Mouse (Mus musculus) lung, postnatal 25 days (tissue): ENCODE results near the gene Rpl3l.
"Not testable (repeated sequence)": the region's sequence is repeated elsewhere in the genome, so short reads cannot be mapped to it uniquely, and the experiment has no call there.

Experiments used
- DNase-seq: peaks from one replicate; pipeline ENCODE4 v3.0.0; 2022; ENCODE audit warnings: low spot score

Gene Rpl3l

DNA sequence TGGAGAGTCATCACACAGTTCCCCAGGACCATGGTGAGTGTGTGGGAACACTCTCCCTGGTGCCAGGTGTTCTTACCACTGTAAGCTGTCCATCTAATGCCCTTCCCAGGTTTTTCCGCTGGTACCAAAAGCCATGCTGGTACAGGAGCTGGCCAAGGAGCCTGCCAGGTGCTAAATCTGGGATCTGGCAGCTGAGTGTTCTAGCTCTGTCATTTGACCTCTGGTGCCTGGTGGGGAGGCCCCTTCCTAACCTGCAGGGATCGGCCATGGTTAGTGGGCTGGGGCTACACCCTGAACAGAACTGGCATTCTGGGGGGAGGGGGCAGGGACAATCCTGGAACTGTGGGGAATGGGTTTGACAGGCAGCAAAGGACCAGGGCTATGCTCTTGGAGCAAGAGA, at the start of gene Rpl3l:
Gene Rpl3l, plus strand, starts transcription at position 203 of the 400 bp plus-strand sequence.
- DNase-seq = no peak

DNA sequence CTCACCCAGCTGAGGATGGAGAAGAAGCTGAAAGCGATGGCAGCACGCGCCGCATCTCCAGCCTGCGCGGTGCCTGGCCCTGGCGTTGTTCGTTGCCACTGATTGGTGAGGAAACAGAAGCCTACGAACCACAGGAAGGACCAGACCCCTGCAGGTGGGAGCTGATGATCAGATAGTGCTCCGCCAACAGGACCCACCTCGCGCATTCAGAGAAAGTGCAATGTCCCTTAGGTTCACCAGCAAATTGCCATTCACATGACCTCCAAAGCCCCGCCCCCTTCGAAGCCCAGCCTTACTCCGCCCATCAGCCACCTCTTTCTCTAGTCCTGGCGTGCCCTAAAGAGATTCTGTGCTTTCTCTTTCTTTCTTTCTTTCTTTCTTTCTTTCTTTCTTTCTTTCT, 41.1 kb upstream of the Rpl3l start:
- DNase-seq = peak; percentile 60

DNA sequence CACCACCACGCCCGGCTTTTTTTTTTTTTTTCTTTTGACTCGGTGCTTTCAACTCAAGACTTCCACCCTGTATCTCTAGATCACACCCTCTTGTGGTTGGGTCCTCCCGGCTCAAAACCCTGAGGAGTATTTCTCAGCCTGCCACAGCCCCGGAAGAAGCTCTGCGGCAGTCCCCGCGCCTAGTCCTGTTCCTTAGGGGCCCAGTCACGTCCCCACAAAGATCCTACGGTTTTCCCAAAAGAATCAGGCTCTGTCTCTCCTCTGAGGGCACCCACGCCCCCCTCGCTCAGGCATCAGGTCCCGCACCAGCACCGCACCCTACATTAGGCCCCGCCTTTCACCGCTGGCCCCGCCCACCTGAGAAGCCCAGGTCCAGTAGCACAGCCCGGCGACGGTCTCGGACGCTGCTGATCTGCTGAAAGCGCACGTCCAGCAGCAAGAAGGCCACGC, 40.4 kb upstream of the Rpl3l start:
- peak; percentile 56 for DNase-seq

DNA sequence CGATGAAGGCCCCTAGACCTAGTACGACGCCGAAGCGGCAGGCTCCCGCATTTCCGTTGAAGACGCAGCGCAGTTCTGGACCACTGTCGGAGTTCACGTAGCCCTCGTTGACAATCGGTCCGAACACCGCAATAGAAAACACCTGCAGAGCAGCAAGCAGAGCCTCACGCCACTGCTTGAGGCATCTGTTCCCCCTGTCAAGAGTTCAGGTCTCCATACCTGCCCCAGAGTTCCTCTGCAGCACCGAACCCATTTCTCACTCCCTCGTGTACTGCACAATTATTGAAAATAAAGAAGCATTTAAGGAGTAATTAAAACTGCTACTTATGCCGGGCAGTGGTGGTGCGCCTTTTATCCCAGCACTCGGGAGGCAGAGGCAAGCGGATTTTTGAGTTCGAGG, 40.0 kb upstream of the Rpl3l start:
- no peak for DNase-seq

DNA sequence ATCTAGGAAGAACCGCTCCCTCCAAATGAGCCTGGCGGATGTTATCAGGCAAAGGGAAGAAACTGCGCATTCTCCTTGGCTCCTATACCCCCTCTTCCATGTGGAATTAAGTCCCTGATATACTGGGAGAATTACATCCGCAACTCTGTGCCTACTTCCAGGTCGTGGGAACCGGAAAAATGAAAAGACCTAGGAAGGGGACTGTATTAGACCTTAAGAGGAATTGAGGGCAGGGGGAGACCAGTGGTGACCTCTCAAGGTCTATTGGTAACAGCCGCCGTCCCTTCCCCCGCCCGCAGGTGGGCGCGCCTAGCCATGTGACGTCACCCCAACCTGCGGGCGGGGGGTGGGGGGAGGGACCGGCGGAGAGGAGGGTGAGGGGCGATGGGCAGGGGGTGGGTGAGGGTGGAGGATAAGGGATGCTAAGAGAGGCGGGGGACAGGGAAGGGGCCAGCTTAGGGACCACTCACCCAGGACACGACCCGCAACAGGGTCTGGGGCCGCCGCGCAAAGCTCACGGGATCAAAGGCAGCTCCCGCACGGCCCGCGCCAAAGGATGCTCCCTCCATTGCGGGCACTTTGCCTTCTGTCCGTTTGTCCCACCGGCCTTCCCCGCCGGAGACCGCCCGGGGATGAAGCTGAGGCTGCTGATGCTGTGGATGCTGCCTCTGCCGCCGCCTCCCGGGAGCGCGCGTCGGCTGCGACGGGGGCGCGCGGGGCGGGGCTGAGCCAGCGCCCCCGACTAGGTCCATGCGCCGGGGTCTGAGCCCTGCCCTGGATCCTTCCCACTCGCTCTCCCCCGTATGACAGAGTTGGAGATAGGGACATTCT, 38.2 kb upstream of the Rpl3l start, which contains the start of gene Syngr3:
Gene Syngr3, minus strand, starts transcription at position 705 of the 831 bp plus-strand sequence.
- no peak for DNase-seq

DNA sequence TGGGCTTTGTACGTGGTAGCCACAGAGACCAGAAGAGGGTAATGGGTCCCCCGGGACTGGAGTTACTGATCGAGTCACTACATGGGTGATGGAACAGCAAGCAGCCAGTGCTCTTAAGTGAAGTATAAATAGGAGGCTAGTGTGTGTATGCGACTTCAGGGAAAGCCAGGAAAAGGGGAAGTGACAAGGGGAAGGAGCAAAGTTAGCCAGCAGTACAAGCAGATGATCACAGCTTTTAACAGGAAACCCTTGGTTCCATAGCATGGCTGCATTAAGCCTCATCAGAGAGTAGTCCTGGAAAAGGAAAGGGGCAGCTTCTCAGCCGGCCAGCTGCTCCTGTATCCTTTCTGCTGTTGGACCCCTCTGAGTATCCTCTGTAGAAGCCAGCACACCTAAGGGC, 35.2 kb upstream of the Rpl3l start:
- no peak for DNase-seq

DNA sequence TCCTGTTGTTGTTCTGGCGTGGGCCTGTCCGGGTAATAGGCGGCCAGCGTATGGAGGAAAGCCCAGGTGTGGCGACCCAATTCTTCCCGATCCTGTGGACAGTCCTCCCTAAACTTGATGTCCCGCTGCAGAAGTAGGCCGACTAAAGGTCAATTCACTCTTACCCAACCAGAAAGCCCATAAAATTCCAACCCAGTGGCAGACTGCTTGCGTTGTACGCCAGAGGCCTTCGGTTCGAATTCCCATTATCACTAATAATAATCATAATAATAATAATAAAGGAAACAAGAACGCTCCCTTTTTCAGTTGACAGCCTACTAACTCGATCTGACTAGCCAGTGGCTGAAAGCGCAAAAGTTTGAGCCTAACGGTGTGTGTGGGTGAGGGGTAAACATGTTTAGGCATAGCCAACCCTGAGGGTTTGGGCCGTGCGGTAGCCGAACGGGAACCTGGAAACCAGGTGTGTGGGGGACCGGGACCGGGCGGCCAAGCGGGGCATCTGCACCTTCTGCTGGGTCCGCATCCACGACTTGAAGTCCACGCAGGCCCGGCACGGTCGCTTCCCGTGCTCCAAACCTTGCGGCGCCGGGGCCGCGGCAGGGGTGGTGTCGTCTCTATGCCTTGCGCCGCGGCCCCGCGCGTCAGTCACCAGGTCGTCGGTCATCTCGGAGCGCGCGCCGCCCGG, 32.2 kb upstream of the Rpl3l start:
- no peak for DNase-seq

DNA sequence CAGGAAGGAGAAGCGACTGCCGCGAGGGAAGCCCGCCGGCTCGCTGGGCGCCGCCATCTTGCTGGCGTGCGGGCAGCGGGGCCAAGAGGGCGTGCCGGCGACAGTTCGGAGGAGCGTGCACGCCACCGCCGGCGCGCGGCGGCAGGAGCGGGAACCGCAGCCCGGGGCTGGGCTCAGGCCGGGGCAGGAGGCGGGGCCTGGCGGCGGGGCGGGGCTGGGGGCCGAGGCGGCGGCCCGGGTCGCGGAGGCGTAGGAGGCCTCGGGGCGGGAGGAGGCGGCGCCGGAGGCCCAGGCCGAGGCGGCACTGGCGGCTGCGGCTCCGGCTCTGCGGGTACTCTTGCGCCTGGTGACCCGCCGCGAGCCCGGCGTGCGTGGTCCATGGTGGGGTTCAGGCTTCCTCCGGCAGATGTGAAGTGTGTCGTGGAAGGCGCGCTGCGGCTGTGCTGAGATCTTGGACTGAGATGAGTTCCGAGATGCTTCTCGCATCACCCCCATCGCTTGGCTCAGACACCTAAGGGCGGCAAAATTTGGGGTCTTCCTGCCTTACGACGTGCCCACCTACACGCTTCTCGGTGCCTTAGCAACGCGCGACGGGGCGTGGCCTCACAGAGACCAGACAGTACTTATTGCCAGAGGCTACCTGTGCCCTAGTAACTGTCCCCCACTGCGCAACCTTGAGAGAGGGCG, 31.5 kb upstream of the Rpl3l start, which contains the start of the genes Gfer and Noxo1:
Gene Gfer, minus strand, starts transcription at position 146 of the 687 bp plus-strand sequence.
Gene Noxo1, plus strand, starts transcription at position 224 of the 687 bp plus-strand sequence.
- DNase-seq = peak; percentile 86

DNA sequence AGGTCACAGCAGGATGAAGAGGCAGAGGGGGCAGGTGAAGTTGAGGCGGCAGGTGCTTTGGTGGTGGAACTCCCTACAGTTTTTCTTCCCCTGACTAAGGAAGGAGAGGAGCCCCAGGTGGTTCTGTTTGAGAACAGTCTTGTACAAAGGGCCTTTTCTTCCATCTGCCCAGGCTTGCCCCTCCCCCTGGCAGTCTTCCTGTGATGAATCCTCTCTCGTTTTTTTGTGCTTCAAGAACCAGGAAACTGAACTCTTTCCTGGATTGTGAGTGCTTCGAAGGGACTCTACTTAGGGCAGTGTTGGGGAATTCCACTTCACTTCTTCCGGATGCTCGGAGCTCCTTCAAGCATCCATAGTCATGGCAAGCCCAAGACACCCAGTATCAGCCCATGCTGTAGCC, 29.6 kb upstream of the Rpl3l start:
- no peak for DNase-seq

DNA sequence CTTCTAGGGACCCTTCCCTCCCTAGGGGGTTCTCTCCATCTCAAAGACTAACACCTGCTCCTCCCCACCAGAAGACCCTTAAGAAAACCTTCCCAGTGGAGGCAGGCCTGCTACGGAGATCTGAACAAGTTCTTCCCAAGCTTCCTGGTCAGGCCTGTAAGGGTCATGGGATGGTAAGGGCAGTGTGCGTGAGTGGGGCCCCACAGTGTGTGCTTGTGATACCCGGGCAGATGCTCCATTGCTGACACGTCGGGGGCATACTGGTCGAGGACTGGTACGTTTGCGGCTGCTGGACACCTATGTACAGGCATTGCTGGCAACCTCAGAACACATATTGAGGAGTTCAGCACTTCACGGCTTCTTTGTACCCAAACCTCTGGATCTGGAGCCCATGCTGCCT, 28.9 kb upstream of the Rpl3l start:
- DNase-seq = no peak

DNA sequence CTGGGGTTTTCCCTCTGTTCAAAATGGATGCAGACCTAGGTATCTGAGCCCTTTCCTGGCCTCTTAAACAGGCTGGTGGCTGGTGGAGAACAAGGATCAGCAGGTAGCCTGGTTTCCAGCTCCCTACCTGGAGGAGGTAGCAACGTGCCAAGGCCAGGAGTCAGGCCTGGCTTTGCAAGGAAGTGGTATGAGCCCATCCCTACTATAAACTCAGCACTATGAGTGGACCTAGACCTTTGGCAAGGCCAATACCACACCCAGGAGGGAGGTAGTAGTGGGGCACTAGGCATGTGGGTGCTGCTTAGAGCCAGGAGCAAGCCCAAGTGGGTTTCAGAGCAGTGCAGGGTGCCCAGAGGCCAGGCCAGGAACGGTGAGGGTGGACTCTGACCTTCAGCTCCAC, 28.1 kb upstream of the Rpl3l start:
- no peak for DNase-seq

DNA sequence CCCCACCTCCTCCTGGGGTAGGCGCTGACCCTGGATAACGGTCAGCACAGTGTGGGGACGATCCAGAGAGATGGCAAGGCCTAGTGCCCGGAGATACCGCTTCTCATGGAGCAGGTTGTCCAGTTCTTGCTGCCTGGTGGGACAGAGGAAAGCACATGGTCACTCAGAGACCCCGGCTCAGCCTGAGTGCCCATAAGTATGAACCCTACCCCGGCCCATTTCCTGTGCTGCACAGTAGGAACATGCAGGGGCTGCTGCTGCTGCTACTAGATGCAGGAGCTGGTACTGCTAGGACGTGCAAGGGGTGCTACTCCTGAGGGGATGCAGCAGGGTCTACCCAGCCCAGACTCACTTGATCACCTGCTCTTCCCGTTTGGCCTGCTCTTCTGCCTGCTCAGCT, 26.4 kb upstream of the Rpl3l start:
- DNase-seq = no peak

DNA sequence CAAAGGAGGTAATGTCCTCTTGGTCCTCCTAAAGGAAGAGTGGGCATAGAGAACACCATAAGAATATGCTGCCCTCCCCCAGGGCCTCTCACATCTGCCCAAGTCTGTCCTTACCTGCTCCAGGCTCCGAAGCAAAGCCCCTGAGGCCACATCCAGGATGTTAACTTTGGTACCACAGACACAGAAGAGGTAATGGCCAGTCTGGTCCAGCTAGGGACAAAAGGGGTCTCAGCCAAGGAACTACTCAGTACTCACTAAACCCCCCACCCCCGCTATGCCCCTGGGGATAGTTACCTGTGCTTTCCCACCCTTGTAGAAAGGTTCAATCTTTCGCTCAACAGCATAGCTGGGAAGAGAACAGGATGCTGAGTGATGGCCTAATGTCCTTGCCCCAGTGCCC, 21.8 kb upstream of the Rpl3l start:
- no peak for DNase-seq

DNA sequence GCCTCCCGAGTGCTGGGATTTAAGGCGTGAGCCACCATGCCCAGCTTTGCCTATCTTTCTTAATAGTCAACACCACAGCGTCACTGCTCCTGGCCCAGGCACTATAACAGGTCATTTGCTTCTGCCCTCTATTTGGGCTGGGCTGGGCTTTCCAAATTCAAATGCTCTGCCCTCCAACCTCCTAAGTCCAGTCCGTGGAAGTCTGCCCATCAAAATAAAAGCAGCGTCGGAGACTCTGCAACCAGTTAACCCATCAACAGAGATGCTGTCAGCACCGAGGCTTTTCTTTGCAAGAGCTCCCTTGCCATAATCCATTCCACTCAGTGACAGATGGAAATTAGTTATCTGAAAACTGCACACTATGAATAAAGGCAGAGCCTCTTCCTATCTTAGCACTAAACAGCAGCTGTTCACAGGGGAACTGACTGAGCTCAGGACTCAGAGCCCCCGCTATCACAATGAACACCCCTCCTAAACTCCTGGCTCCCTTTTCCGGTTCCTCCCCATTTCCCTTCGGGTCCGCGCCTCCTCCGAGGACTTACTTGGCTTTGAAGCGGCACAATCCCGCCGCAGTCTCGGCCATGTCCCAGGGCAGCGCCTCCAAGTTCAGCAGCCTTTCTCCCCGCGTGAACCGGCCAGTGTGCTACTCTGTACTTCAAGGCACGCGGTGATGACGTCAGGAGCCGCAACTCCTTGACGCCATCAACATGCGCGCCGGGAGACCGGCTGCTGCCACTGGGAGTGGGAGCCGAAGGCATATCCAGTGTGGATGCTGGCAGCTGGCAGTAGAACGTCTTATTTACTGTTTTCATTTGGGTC, 20.4 kb upstream of the Rpl3l start, which contains the start of gene Tbl3:
Gene Tbl3, minus strand, starts transcription at position 679 of the 819 bp plus-strand sequence.
- DNase-seq = peak; percentile 94

DNA sequence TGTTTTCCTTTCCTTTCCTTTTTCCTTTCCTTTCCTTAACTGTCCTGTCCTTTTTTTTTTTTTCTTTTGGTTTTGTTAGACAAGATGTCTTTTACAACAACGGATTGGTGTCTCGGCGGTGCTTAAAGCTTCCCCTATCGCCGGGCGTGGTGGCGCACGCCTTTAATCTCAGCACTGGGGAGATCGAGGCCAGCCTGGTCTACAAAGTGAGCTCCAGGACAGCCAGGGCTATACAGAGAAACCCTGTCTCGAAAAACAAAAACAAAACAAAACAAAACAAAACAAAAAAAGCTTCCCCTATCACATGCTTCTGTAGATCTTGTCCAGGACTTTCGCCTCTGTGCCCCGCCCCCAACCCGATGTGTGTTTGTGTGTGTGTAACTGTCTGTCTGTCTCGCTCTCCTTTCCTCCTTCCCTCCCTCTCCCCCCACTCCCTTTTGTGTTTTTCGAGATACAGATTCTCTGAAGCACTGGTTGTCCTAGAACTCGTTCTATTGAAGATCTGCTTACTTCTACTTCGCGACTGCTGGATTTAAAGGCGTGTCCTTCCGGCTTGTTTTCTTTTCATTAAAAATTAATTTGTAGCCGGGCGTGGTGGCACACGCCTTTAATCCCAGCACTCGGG, 19.7 kb upstream of the Rpl3l start:
- no peak for DNase-seq

DNA sequence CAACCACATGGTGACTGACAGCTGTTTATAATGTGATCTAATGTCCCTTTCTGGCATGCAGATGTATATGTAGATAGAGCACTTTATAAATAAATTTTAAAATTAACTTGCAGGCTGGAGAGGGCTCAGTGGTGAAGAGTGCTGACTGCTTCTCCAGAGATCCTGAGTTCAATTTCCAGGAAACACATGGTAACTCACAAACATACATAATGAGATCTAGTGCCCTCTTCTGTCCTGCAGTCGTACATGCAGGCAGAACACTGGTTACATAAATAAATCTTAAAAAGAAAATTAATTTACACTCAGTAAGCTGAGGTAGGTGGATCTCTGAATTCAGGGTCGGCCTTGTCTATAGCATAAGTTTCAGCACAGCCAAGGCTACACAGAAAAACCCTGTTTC, 19.0 kb upstream of the Rpl3l start:
- DNase-seq = peak; percentile 52

DNA sequence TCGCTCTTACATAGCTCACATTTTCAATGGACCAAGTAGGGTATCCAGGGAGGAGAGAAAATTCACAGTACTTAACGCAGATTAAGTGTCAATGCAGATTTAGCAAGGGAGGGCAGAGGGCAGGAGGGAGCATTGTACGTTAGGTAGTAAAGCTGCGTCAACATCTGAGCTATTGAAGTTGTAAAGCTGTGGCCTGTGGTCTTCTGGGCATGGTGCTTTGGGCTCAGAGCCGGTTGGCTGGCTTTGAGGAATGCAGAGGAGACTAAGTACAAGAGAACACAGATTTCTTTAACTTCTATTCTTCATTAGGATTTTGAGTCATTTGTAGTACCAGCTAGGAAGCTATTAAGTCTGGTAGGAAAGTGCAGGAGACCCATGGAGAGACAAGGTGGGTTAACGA, 12.1 kb upstream of the Rpl3l start:
- DNase-seq = no peak

DNA sequence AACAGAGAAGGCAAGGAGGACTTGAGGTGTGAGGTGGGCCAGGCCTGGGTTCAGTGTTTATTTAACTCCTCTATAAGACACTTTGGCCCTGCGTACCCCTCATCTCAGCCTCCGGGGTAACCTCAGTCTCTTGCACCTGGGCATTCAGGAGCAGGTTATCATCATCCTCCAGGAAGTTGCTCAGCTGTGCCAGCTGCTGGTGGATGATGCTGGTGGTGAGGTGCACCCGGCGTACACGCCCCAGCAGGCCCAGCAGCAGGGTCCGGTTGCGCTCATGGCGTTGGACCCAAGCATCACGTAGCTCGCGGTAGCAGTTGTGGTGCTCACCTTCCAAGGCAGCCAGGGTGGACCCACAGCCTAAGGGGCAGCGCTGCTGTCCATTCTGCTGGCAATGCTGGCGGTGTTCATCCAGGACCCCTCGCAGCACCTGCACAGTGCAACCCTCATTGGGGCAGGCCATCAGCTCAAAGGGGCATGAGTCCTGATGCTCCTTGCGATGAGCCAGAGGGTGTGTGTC, 11.4 kb upstream of the Rpl3l start:
- DNase-seq = no peak

DNA sequence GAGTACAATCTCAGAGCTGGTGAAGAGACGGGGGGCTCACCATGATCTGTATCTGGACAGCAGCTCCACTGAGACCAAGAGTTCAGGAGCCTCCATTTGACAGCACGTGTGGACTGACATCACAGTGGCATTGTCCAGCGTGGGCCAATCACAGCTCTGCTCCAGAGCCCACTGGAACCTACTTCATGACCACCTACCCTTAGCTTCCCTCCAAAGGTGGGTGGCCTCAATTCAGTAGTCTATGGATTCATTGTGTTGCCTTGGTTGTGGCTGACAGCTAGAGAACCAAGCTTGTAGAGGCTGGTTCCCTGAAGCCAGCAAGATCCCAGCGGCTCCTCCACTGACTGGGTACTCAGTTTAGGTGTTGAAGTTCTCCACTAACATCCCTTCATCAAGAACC, 9.7 kb upstream of the Rpl3l start, which contains the start of the genes Rnf151 and Rps2:
Gene Rnf151, minus strand, starts transcription at position 121 of the 400 bp plus-strand sequence.
Gene Rps2, plus strand, starts transcription at position 174 of the 400 bp plus-strand sequence.
- DNase-seq = no peak

DNA sequence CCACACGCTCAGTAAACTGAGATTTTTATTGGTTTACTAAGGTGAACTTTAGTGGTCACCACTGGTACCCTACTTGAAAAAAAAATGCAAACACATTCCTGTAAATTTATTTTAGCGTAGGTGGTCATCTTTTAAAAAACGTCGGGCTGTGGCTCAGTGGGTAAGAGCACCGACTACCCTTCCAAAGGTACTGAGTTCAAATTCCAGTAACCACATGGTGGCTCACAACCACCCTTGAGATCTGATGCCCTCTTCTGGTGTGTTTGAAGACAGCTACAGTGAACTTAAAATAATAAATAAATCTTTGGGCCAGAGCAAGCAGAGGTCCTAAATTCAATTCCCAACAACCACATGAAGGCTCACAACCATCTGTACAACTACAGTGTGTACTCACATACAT, 8.7 kb upstream of the Rpl3l start:
- not testable (repeated sequence) for DNase-seq
